25 mouse cellular contexts compared by ENCODE assay signal in genomic region chr13:98424000-98424399, GRCm38 (mm10).
DNase-seq lines count a peak whose midpoint lies in the region; ATAC-seq and TF ChIP-seq lines count a peak whose summit lies in the region.
"Had no signal": no experiment of that assay in that cellular context is flagged by ENCODE, and none has a peak within 500 bp of the region (broad histone marks: within the 10 kb centered on the region; RNA-seq: fewer than 3 reads in every experiment).

No protein-coding gene starts in this region.

- no peak overlapping the region for H3K27ac ChIP-seq in lung, embryonic 14.5 days (ENCODE audit: low read depth)
- H3K27ac ChIP-seq in lung, postnatal 0 days (ENCODE audit: low read length) = no peak overlapping the region
- no peak overlapping the region for H3K27ac ChIP-seq in kidney, embryonic 14.5 days (ENCODE audit: low read depth, low read length)
- no peak overlapping the region for H3K27ac ChIP-seq in forebrain, embryonic 16.5 days (ENCODE audit: low read length)
- H3K27ac ChIP-seq: embryonic facial prominence, embryonic 13.5 days; heart, embryonic 13.5 days; hindbrain, embryonic 12.5 days; midbrain, embryonic 12.5 days; neural tube, embryonic 15.5 days had no signal

- no peak overlapping the region for H3K4me3 ChIP-seq in lung, embryonic 14.5 days (ENCODE audit: low read depth, low read length)
- no peak overlapping the region for H3K4me3 ChIP-seq in lung, postnatal 0 days (ENCODE audit: low read depth, low read length)
- no peak overlapping the region for H3K4me3 ChIP-seq in kidney, embryonic 14.5 days (ENCODE audit: low read length)
- H3K4me3 ChIP-seq in forebrain, embryonic 16.5 days (replicated peaks; ENCODE audit: low read length) = no peak overlapping the region
- H3K4me3 ChIP-seq: embryonic facial prominence, embryonic 13.5 days; heart, embryonic 13.5 days; hindbrain, embryonic 12.5 days; midbrain, embryonic 12.5 days; neural tube, embryonic 15.5 days had no signal

- no peak overlapping the region for H3K9ac ChIP-seq in lung, embryonic 14.5 days
- H3K9ac ChIP-seq in lung, postnatal 0 days (replicated peaks; ENCODE audit: low read depth) = no peak overlapping the region
- H3K9ac ChIP-seq in kidney, embryonic 14.5 days (ENCODE audit: low read depth, low read length) = no peak overlapping the region
- H3K9ac ChIP-seq in forebrain, embryonic 16.5 days (replicated peaks; ENCODE audit: low read depth, low read length) = no peak overlapping the region
- H3K9ac ChIP-seq: embryonic facial prominence, embryonic 13.5 days; heart, embryonic 13.5 days; hindbrain, embryonic 12.5 days; liver, postnatal 0 days; midbrain, embryonic 12.5 days; neural tube, embryonic 15.5 days had no signal

- no peak for TF ChIP-seq EP300 in lung, postnatal 0 days (IDR thresholded peaks at IDR 0.05)

- no peak overlapping the region for H3K4me2 ChIP-seq in lung, embryonic 14.5 days
- no peak overlapping the region for H3K4me2 ChIP-seq in lung, postnatal 0 days (replicated peaks; ENCODE audit: low read depth, low read length)
- no peak overlapping the region for H3K4me2 ChIP-seq in kidney, embryonic 14.5 days (replicated peaks; ENCODE audit: low read depth, low read length)
- no peak overlapping the region for H3K4me2 ChIP-seq in forebrain, embryonic 16.5 days (ENCODE audit: low read length)
- H3K4me2 ChIP-seq: embryonic facial prominence, embryonic 13.5 days; heart, embryonic 13.5 days; hindbrain, embryonic 12.5 days; liver, embryonic 11.5 days; midbrain, embryonic 12.5 days; neural tube, embryonic 15.5 days had no signal

- H3K9me3 ChIP-seq in lung, embryonic 14.5 days (ENCODE audit: low read depth, low read length) = no peaks in the 10 kb centered on the region
- H3K9me3 ChIP-seq in lung, postnatal 0 days (ENCODE audit: low read length) = no peaks in the 10 kb centered on the region
- no peaks in the 10 kb centered on the region for H3K9me3 ChIP-seq in kidney, embryonic 14.5 days (ENCODE audit: control insufficient read depth, low read length)
- H3K9me3 ChIP-seq in forebrain, embryonic 16.5 days (ENCODE audit: control insufficient read depth, low read length) = no peaks in the 10 kb centered on the region
- H3K9me3 ChIP-seq: embryonic facial prominence, embryonic 13.5 days; heart, embryonic 13.5 days; hindbrain, embryonic 12.5 days; midbrain, embryonic 12.5 days; neural tube, embryonic 15.5 days had no signal

- no peak for TF ChIP-seq CTCF in lung, embryonic 14.5 days (IDR thresholded peaks at IDR 0.05; ENCODE audit: low read depth)
- no peak for TF ChIP-seq CTCF in lung, postnatal 0 days (IDR thresholded peaks at IDR 0.05)

- intact Hi-C loops in heart, postnatal 14 days (cut with DNase I) = no loop called here

- ATAC-seq in lung, embryonic 14.5 days (ENCODE audit: insufficient read depth) = no peak
- ATAC-seq in lung, postnatal 0 days = no peak
- peak; percentile 36; the same call in 1 of the 2 replicates for ATAC-seq in kidney, embryonic 14.5 days (ENCODE audit: low FRiP score, low TSS enrichment)
- ATAC-seq in forebrain, embryonic 16.5 days = no peak
- ATAC-seq: activated CD4-positive, CD25-positive, alpha-beta regulatory T cell, adult 4 months; forebrain, embryonic 14.5 days; liver, postnatal 0 days had no signal

- H3K27me3 ChIP-seq in lung, embryonic 14.5 days (ENCODE audit: insufficient read depth, low read length) = peaks cover 10% of the 10 kb centered on the region; the same call in 1 of the 2 replicates
- H3K27me3 ChIP-seq in lung, postnatal 0 days (replicated peaks; ENCODE audit: insufficient read depth, low read length) = 0 out of 2 replicates have a peak, but pooled peaks cover 3% of the 10 kb centered on the region
- H3K27me3 ChIP-seq in kidney, embryonic 14.5 days (ENCODE audit: control insufficient read depth, insufficient read depth, low read length) = peaks cover 9% of the 10 kb centered on the region
- H3K27me3 ChIP-seq in forebrain, embryonic 16.5 days (replicated peaks; ENCODE audit: control insufficient read depth, insufficient read depth, low read length) = 0 out of 2 replicates have a peak, but pooled peaks cover 6% of the 10 kb centered on the region

- WGBS in lung, embryonic 14.5 days = 46% methylated on average over 12 of the region's 12 CpGs
- 45% methylated on average over 12 of the region's 12 CpGs for WGBS in lung, postnatal 0 days
- 15% methylated on average over 12 of the region's 12 CpGs for WGBS in kidney, embryonic 14.5 days
- WGBS in forebrain, embryonic 16.5 days = 91% methylated on average over 12 of the region's 12 CpGs

- H3K4me1 ChIP-seq in lung, embryonic 14.5 days (ENCODE audit: insufficient read depth) = no peaks in the 10 kb centered on the region
- H3K4me1 ChIP-seq in lung, postnatal 0 days (ENCODE audit: insufficient read depth, low read depth, low read length) = no peaks in the 10 kb centered on the region
- peaks cover 12% of the 10 kb centered on the region; the same call in 1 of the 2 replicates for H3K4me1 ChIP-seq in kidney, embryonic 14.5 days (ENCODE audit: control insufficient read depth, insufficient read depth, low read length)
- no peaks in the 10 kb centered on the region; the same call in 1 of the 2 replicates for H3K4me1 ChIP-seq in forebrain, embryonic 16.5 days (replicated peaks; ENCODE audit: control insufficient read depth, insufficient read depth, low read length)
- H3K4me1 ChIP-seq: hindbrain, embryonic 12.5 days had no signal

- DNase-seq in lung, embryonic 14.5 days = peak; percentile 30
- DNase-seq in lung, postnatal 0 days (ENCODE audit: low spot score) = no peak
- peak; percentile 19 to 31 for DNase-seq in kidney, postnatal 36 days
- DNase-seq in heart, postnatal 14 days = no peak
- DNase-seq in retina, postnatal 1 day = no peak
- DNase-seq: adrenal gland, postnatal 10 days; cerebellum, adult 2 months; cerebellum, postnatal 25 days; gastrocnemius, postnatal 14 days; heart, adult 18-20 months; layer of hippocampus, adult 9-11 months; liver, postnatal 0 days; lung, postnatal 14 days; thymus, adult 18-20 months; thymus, postnatal 36 days had no signal

- no peaks in the 10 kb centered on the region for H3K36me3 ChIP-seq in lung, embryonic 14.5 days (ENCODE audit: insufficient read depth)
- no peaks in the 10 kb centered on the region for H3K36me3 ChIP-seq in lung, postnatal 0 days (ENCODE audit: insufficient read depth, low read length)
- H3K36me3 ChIP-seq in kidney, embryonic 14.5 days (ENCODE audit: control insufficient read depth, insufficient read depth, low read length) = no peaks in the 10 kb centered on the region
- H3K36me3 ChIP-seq in forebrain, embryonic 16.5 days (ENCODE audit: control insufficient read depth, insufficient read depth) = no peaks in the 10 kb centered on the region
- H3K36me3 ChIP-seq: embryonic facial prominence, embryonic 13.5 days; heart, embryonic 13.5 days; hindbrain, embryonic 12.5 days; midbrain, embryonic 12.5 days; neural tube, embryonic 15.5 days had no signal

Comparison
In these comparisons a context has a peak if more than half of its experiments do, and no peak if none do; other contexts are left out.
1. DNase-seq: peak in lung, embryonic 14.5 days (single experiment) and kidney, postnatal 36 days (2 of 2); none in lung, postnatal 0 days (single experiment), heart, postnatal 14 days (0 of 2) and retina, postnatal 1 day (single experiment).